Mouse (Mus musculus) liver, postnatal 0 days (tissue): ENCODE measurements around the gene Bpi.

ENCODE experiments used
- CTCF ChIP-seq: sonication (generic); IDR thresholded peaks from 2 replicates; pipeline ENCODE4 v1.5.1; 2016; ENCODE audit warnings: antibody characterized with exemption, low read depth
- EP300 ChIP-seq: IDR thresholded peaks from 2 replicates; pipeline ENCODE4 v1.6.1; 2016; ENCODE audit warnings: antibody characterized with exemption, low read depth, mild to moderate bottlenecking

GRCm38 (mm10) chr2:158259498-158259897 is 1.6 kb downstream of the Bpi start:
- TF ChIP-seq CTCF, result no peak
- no peak for TF ChIP-seq EP300
